Mouse (Mus musculus) heart, embryonic 10.5 days (tissue): ENCODE results near the gene Zfp874a. TPM values are rescaled to one million over a fixed set of nuclear protein-coding genes. Genes with fewer than 3 reads are reported as not detected.
A peak's percentile ranks its signal among the peaks of the same experiment; 100 is the strongest.
"Not testable (repeated sequence)": the region's sequence is repeated elsewhere in the genome, so short reads cannot be mapped to it uniquely, and the experiment has no call there.

Source experiments
- DNase-seq: peaks from one replicate; pipeline ENCODE4 v3.0.0-alpha.2; 2017; ENCODE audit warnings: low spot score
- H3K27ac ChIP-seq: fragments of 300-500 bp; sonication (generic); 2 replicates; pipeline ENCODE4 v1.5.1; 2016; ENCODE audit warnings: mild to moderate bottlenecking
- H3K27me3 ChIP-seq: fragments of 300-500 bp; sonication (generic); 2 replicates; pipeline ENCODE4 v1.6.1; 2016; ENCODE audit warnings: mild to moderate bottlenecking; ENCODE audit not compliant: poor library complexity, insufficient read depth, severe bottlenecking
- H3K36me3 ChIP-seq: fragments of 300-500 bp; sonication (generic); 2 replicates; pipeline ENCODE4 v1.6.1; 2016; ENCODE audit warnings: mild to moderate bottlenecking, moderate library complexity
- H3K4me1 ChIP-seq: fragments of 300-500 bp; sonication (generic); 2 replicates; pipeline ENCODE4 v1.6.1; 2016; ENCODE audit warnings: mild to moderate bottlenecking
- H3K4me3 ChIP-seq: fragments of 300-500 bp; sonication (generic); 2 replicates; pipeline ENCODE4 v1.5.1; 2016; ENCODE audit warnings: mild to moderate bottlenecking, moderate library complexity
- H3K9me3 ChIP-seq: fragments of 300-500 bp; sonication (generic); 2 replicates; pipeline ENCODE4 v1.6.1; 2016; ENCODE audit warnings: mild to moderate bottlenecking, moderate library complexity
- WGBS: fragments of 180-500 bp; shearing (Covaris S2); methylation state at CpG from one replicate; pipeline ENCODE4 v1.1.7; 2016; 5-methylcytosine and 5-hydroxymethylcytosine counted together
- polyA plus RNA-seq: library from polyadenylated mRNA; unstranded; fragments of >200 nt; fragmentation: Nextera tagmentation; extraction: Ambion mirVana; gene quantifications from 2 replicates; pipeline ENCODE4 v1.2.1, GENCODE M21; 2016

Zfp874a gene
- polyA plus RNA-seq: 5.7 and 6.2 TPM in 2 replicates

- peak within 1 kb of the TSS; percentile 69 for H3K4me3 ChIP-seq
- peak within 1 kb of the TSS; percentile 82 for H3K27ac ChIP-seq
- no peaks in the 10 kb centered on the region for H3K4me1 ChIP-seq
- no peaks in the 10 kb centered on the region for H3K27me3 ChIP-seq
- no peaks in the 10 kb centered on the region for H3K9me3 ChIP-seq
- peaks cover 16% of the 10 kb centered on the region for H3K36me3 ChIP-seq
- WGBS: 2% methylated on average over 20 of the region's 20 CpGs
- peak; percentile 93 for DNase-seq
These were observed at the start of gene Zfp874a for GRCm38 (mm10) chr13:67451172-67452020. Gene Zfp874a (minus strand): TSS chr13:67451624.

- H3K4me3 ChIP-seq: no peak overlapping the region
- WGBS: 63% methylated on average over 1 of the region's 1 CpGs
- no peaks in the 10 kb centered on the region for H3K9me3 ChIP-seq
- DNase-seq: no peak
- H3K27me3 ChIP-seq: no peaks in the 10 kb centered on the region
- H3K36me3 ChIP-seq: peaks cover 2% of the 10 kb centered on the region; the same call in 1 of the 2 replicates
- H3K27ac ChIP-seq: no peak overlapping the region
- H3K4me1 ChIP-seq: peaks cover 8% of the 10 kb centered on the region
These were observed 49.5 kb upstream of the Zfp874a start for GRCm38 (mm10) chr13:67500908-67501307.

- peak within 1 kb of the TSS; percentile 80 for H3K4me3 ChIP-seq
- WGBS: under 1% methylated on average over 22 of the region's 22 CpGs
- peaks cover 8% of the 10 kb centered on the region; the same call in 1 of the 2 replicates for H3K36me3 ChIP-seq
- H3K9me3 ChIP-seq: no peaks in the 10 kb centered on the region
- peaks cover 8% of the 10 kb centered on the region for H3K4me1 ChIP-seq
- DNase-seq: peak; percentile 94
- H3K27me3 ChIP-seq: no peaks in the 10 kb centered on the region
- peak within 1 kb of the TSS; percentile 89 for H3K27ac ChIP-seq
These were observed 48.8 kb upstream of the Zfp874a start, which contains the start of gene Zfp58 for GRCm38 (mm10) chr13:67500084-67500719. Gene Zfp58 (minus strand): TSS chr13:67500555.

GRCm38 (mm10) chr13:67495631-67496030 lies 44.2 kb upstream of the Zfp874a start:
- Histone ChIP-seq H3K27ac (no peak overlapping the region), H3K27me3 (no peaks in the 10 kb centered on the region), H3K9me3 (peaks cover 11% of the 10 kb centered on the region), H3K36me3 (peaks cover 54% of the 10 kb centered on the region), H3K4me1 (peaks cover 8% of the 10 kb centered on the region), H3K4me3 (no peak overlapping the region)
- 91% methylated on average over 1 of the region's 1 CpGs for WGBS
- no peak for DNase-seq

- Histone ChIP-seq H3K4me3 (peak overlapping the region; percentile 68), H3K36me3 (peaks cover 8% of the 10 kb centered on the region), H3K4me1 (no peaks in the 10 kb centered on the region), H3K27ac (peak overlapping the region; percentile 85), H3K27me3 (no peaks in the 10 kb centered on the region), H3K9me3 (0 out of 2 replicates have a peak, but pooled peaks cover 2% of the 10 kb centered on the region)
- 29% methylated on average over 8 of the region's 8 CpGs for WGBS
- DNase-seq: no peak
These were observed 33.0 kb upstream of the Zfp874a start for GRCm38 (mm10) chr13:67484424-67484811.

GRCm38 (mm10) chr13:67483625-67484423 lies 32.4 kb upstream of the Zfp874a start, which contains the start of gene Zfp874b:
Gene Zfp874b (minus strand): TSS chr13:67484258.
- Histone ChIP-seq H3K4me3 (peak within 1 kb of the TSS; percentile 68), H3K4me1 (no peaks in the 10 kb centered on the region), H3K27ac (peak within 1 kb of the TSS; percentile 85), H3K9me3 (no peaks in the 10 kb centered on the region), H3K27me3 (no peaks in the 10 kb centered on the region), H3K36me3 (peaks cover 4% of the 10 kb centered on the region; the same call in 1 of the 2 replicates)
- peak; percentile 92 for DNase-seq
- WGBS: 3% methylated on average over 20 of the region's 20 CpGs

- no peak for DNase-seq
- no peaks in the 10 kb centered on the region for H3K4me1 ChIP-seq
- no peaks in the 10 kb centered on the region for H3K36me3 ChIP-seq
- 69% methylated on average over 4 of the region's 4 CpGs for WGBS
- H3K27me3 ChIP-seq: no peaks in the 10 kb centered on the region
- no peaks in the 10 kb centered on the region for H3K9me3 ChIP-seq
- no peak overlapping the region for H3K27ac ChIP-seq
- H3K4me3 ChIP-seq: no peak overlapping the region
These were observed 30.1 kb upstream of the Zfp874a start for GRCm38 (mm10) chr13:67481528-67481927.

- WGBS: 83% methylated on average over 3 of the region's 3 CpGs
- no peak for DNase-seq
- Histone ChIP-seq H3K9me3 (no peaks in the 10 kb centered on the region), H3K27ac (no peak overlapping the region), H3K4me1 (no peaks in the 10 kb centered on the region), H3K27me3 (no peaks in the 10 kb centered on the region), H3K4me3 (no peak overlapping the region), H3K36me3 (peaks cover 22% of the 10 kb centered on the region)
These were observed 17.9 kb upstream of the Zfp874a start for GRCm38 (mm10) chr13:67469274-67469673.

- not testable (repeated sequence) for H3K9me3 ChIP-seq, H3K36me3 ChIP-seq, H3K27ac ChIP-seq, H3K27me3 ChIP-seq, H3K4me3 ChIP-seq, H3K4me1 ChIP-seq, DNase-seq
- WGBS: 74% methylated on average over 3 of the region's 5 CpGs
These were observed 12.2 kb upstream of the Zfp874a start for GRCm38 (mm10) chr13:67463506-67464185.

- Histone ChIP-seq H3K27ac (peak overlapping the region; percentile 82), H3K36me3 (peaks cover 10% of the 10 kb centered on the region; the same call in 1 of the 2 replicates), H3K27me3 (no peaks in the 10 kb centered on the region), H3K9me3 (no peaks in the 10 kb centered on the region), H3K4me1 (no peaks in the 10 kb centered on the region), H3K4me3 (peak overlapping the region; percentile 69)
- DNase-seq: no peak
- WGBS: 10% methylated on average over 3 of the region's 3 CpGs
These were observed 541 bp upstream of the Zfp874a start for GRCm38 (mm10) chr13:67452021-67452309.

GRCm38 (mm10) chr13:67437095-67437494 lies 14.3 kb downstream of the Zfp874a start:
- H3K9me3 ChIP-seq, H3K27ac ChIP-seq, H3K4me3 ChIP-seq, DNase-seq, H3K27me3 ChIP-seq, H3K4me1 ChIP-seq: not testable (repeated sequence)
- H3K36me3 ChIP-seq: 0 out of 2 replicates have a peak, but pooled peaks cover 11% of the 10 kb centered on the region
- WGBS: 100% methylated on average over 1 of the region's 3 CpGs

- Histone ChIP-seq H3K36me3 (no peaks in the 10 kb centered on the region), H3K27ac (no peak overlapping the region), H3K4me1 (no peaks in the 10 kb centered on the region), H3K27me3 (no peaks in the 10 kb centered on the region), H3K4me3 (no peak overlapping the region), H3K9me3 (no peaks in the 10 kb centered on the region)
- DNase-seq: no peak
- 65% methylated on average over 3 of the region's 3 CpGs for WGBS
These were observed 23.3 kb downstream of the Zfp874a start for GRCm38 (mm10) chr13:67428116-67428515.
